In the genomic region with DNA sequence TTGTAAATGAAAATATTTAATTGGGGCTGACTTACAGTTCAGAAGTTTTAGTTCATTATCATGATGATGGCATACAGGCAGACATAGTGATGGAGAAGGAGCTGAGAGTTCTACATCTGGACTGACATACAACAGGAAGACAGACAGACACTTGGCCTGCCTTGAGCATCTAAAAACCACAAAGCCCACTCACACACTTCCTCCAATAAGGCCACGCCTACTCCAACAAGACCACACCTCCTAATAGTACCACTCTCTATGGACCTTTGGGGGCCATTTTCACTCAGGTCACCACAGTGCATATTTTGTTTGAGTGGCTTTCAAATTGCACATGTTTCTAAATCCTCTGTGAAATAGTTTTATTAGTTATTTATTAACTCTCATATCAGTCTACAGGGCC, we compare ENCODE assay signal across 31 mouse cellular contexts. TPM values are rescaled to one million over a fixed set of nuclear protein-coding genes. Genes with fewer than 3 reads are reported as not detected.
DNase-seq lines count a peak whose midpoint lies in the region; ATAC-seq and TF ChIP-seq lines count a peak whose summit lies in the region.
"Had no signal": no experiment of that assay in that cellular context is flagged by ENCODE, and none has a peak within 500 bp of the region (broad histone marks: within the 10 kb centered on the region; RNA-seq: fewer than 3 reads in every experiment).

No protein-coding gene starts in this region.

- H3K4me1 ChIP-seq in hindbrain, postnatal 0 days (ENCODE audit: insufficient read depth, low read length), result peaks cover 7% of the 10 kb centered on the region; the same call in 1 of the 2 replicates
- H3K4me1 ChIP-seq: embryonic facial prominence, embryonic 13.5 days; limb, embryonic 12.5 days had no signal

- H3K27ac ChIP-seq in hindbrain, postnatal 0 days, result no peak overlapping the region
- H3K27ac ChIP-seq: embryonic facial prominence, embryonic 13.5 days; forebrain, embryonic 10.5 days; forebrain, embryonic 15.5 days; gastrocnemius, adult 2 months; hindbrain, embryonic 12.5 days; limb, embryonic 12.5 days; liver, embryonic 14.5 days; macrophage; midbrain, embryonic 15.5 days; neural tube, embryonic 12.5 days had no signal

- H3K4me2 ChIP-seq in hindbrain, postnatal 0 days (ENCODE audit: low read depth, low read length), result no peak overlapping the region
- H3K4me2 ChIP-seq: embryonic facial prominence, embryonic 13.5 days; forebrain, embryonic 15.5 days; hindbrain, embryonic 12.5 days; limb, embryonic 12.5 days; midbrain, embryonic 15.5 days; neural tube, embryonic 12.5 days had no signal

- peak; percentile 72 for DNase-seq in heart, adult 11 months
- DNase-seq in heart, postnatal 25 days (ENCODE audit: low spot score), result no peak
- DNase-seq in 416B (ENCODE audit: low read depth), result peak; percentile 54
- DNase-seq in natural killer cell, adult 2 months (ENCODE audit: low spot score in 2 of 2), result peak; percentile 23 to 50
- DNase-seq in urinary bladder, postnatal 14 days (ENCODE audit: low spot score), result no peak
- DNase-seq in left cerebral cortex, postnatal 36 days (ENCODE audit: low spot score in 2 of 2), result no peak
- DNase-seq in hindbrain, postnatal 0 days (ENCODE audit: low spot score), result no peak
- DNase-seq: adrenal gland, postnatal 10 days; cerebellum, adult 9-10 months; gastrocnemius, adult 2 months; heart, postnatal 14 days; kidney, adult 9 months; kidney, postnatal 10 days; layer of hippocampus, adult 9-11 months; lung, adult 2 months; lung, postnatal 10 days; right cerebral cortex, postnatal 4 days; thymus, postnatal 4 days had no signal

- no peak for TF ChIP-seq CTCF in hindbrain, postnatal 0 days (IDR thresholded peaks at IDR 0.05; ENCODE audit: low read depth)

- H3K9me3 ChIP-seq in hindbrain, postnatal 0 days (ENCODE audit: low read length), result no peaks in the 10 kb centered on the region
- H3K9me3 ChIP-seq: embryonic facial prominence, embryonic 13.5 days; forebrain, embryonic 10.5 days; forebrain, embryonic 15.5 days; hindbrain, embryonic 12.5 days; limb, embryonic 12.5 days; midbrain, embryonic 15.5 days; neural tube, embryonic 12.5 days had no signal

- no peaks in the 10 kb centered on the region for H3K36me3 ChIP-seq in hindbrain, postnatal 0 days (ENCODE audit: insufficient read depth, low read length)
- H3K36me3 ChIP-seq: embryonic facial prominence, embryonic 13.5 days; forebrain, embryonic 10.5 days; forebrain, embryonic 15.5 days; hindbrain, embryonic 12.5 days; limb, embryonic 12.5 days; midbrain, embryonic 15.5 days; neural tube, embryonic 12.5 days had no signal

- intact Hi-C loops in heart, postnatal 25 days (cut with DNase I), result no loop called here
- intact Hi-C loops in left cerebral cortex, postnatal 36 days (cut with DNase I), result no loop called here

- H3K27me3 ChIP-seq in hindbrain, postnatal 0 days (ENCODE audit: insufficient read depth, low read length), result no peaks in the 10 kb centered on the region
- H3K27me3 ChIP-seq: CH12.LX; forebrain, embryonic 15.5 days; limb, embryonic 12.5 days; midbrain, embryonic 15.5 days; neural tube, embryonic 12.5 days had no signal

- H3K4me3 ChIP-seq in hindbrain, postnatal 0 days (ENCODE audit: low read length), result no peak overlapping the region
- H3K4me3 ChIP-seq: embryonic facial prominence, embryonic 13.5 days; forebrain, embryonic 10.5 days; forebrain, embryonic 15.5 days; gastrocnemius, adult 2 months; hindbrain, embryonic 12.5 days; limb, embryonic 12.5 days; midbrain, embryonic 15.5 days; neural tube, embryonic 12.5 days had no signal

- WGBS in hindbrain, postnatal 0 days, result 71% methylated on average over 1 of the region's 1 CpGs

- no peak overlapping the region for H3K9ac ChIP-seq in hindbrain, postnatal 0 days (replicated peaks; ENCODE audit: low read length)
- H3K9ac ChIP-seq: embryonic facial prominence, embryonic 13.5 days; forebrain, embryonic 15.5 days; hindbrain, embryonic 12.5 days; limb, embryonic 12.5 days; liver, embryonic 14.5 days; midbrain, embryonic 15.5 days; neural tube, embryonic 12.5 days had no signal

- peak; percentile 29 for ATAC-seq in activated CD4-positive, CD25-positive, alpha-beta regulatory T cell, adult 4 months
- ATAC-seq in hindbrain, postnatal 0 days, result no peak
- ATAC-seq: forebrain, embryonic 15.5 days; intestine, postnatal 0 days; midbrain, embryonic 15.5 days had no signal

RNA-seq across cellular contexts. Expression of gene Cd38, which starts 3.5 kb away (rescaled TPM):
- total RNA-seq in heart, postnatal 25 days (2021), result 1 to 10 TPM; 7.9 to 8.5 TPM
- polyA plus RNA-seq in activated CD4-positive, CD25-positive, alpha-beta regulatory T cell, adult 4 months (2017; shearing (Covaris generic)), result 10 to 100 TPM; 37.8 to 53.3 TPM
- 1 to 10 TPM; 2.2 TPM for total RNA-seq in left cerebral cortex, postnatal 36 days (2021)
- 3.5 and 4.7 TPM in 2 replicates for total RNA-seq in hindbrain, postnatal 0 days (2014; rRNA removed)
- 3.9 and 4.0 TPM in 2 replicates for polyA plus RNA-seq in hindbrain, postnatal 0 days (2015; fragmentation: Nextera tagmentation; extraction: Ambion mirVana)

RNA-seq across cellular contexts. Expression of gene Gm7879, which starts 41.1 kb away (rescaled TPM):
- total RNA-seq in heart, postnatal 25 days (2021), result 1 to 10 TPM; 5.8 to 9.1 TPM
- polyA plus RNA-seq in activated CD4-positive, CD25-positive, alpha-beta regulatory T cell, adult 4 months (2017; shearing (Covaris generic)), result 1 to 10 TPM in 1 of 2 experiments, not detected in 1; 7.7 TPM
- 10 to 100 TPM; 11.4 to 13.5 TPM for total RNA-seq in left cerebral cortex, postnatal 36 days (2021)
- 0.61 TPM in 1 of 2 replicates, not detected in the other for total RNA-seq in hindbrain, postnatal 0 days (2014; rRNA removed)
- 0.30 TPM in 1 of 2 replicates, not detected in the other for polyA plus RNA-seq in hindbrain, postnatal 0 days (2015; fragmentation: Nextera tagmentation; extraction: Ambion mirVana)
- polyA plus RNA-seq: embryonic facial prominence, embryonic 13.5 days; hindbrain, embryonic 12.5 days; macrophage; neural tube, embryonic 12.5 days had no signal

RNA-seq across cellular contexts. Expression of gene Fbxl5, which starts 50.4 kb away (rescaled TPM):
- 10 to 100 TPM; 30.4 to 32.2 TPM for total RNA-seq in heart, postnatal 25 days (2021)
- 10 to 100 TPM; 56.8 to 64.1 TPM for polyA plus RNA-seq in activated CD4-positive, CD25-positive, alpha-beta regulatory T cell, adult 4 months (2017; shearing (Covaris generic))
- 10 to 100 TPM; 75.0 to 91.4 TPM for total RNA-seq in left cerebral cortex, postnatal 36 days (2021)
- total RNA-seq in hindbrain, postnatal 0 days (2014; rRNA removed), result 79.3 and 88.1 TPM in 2 replicates
- polyA plus RNA-seq in hindbrain, postnatal 0 days (2015; fragmentation: Nextera tagmentation; extraction: Ambion mirVana), result 74.2 and 74.7 TPM in 2 replicates

RNA-seq across cellular contexts. Expression of gene Bst1, which starts 53.2 kb away (rescaled TPM):
- total RNA-seq in heart, postnatal 25 days (2021), result 1 to 10 TPM; 1.8 to 2.6 TPM
- polyA plus RNA-seq in activated CD4-positive, CD25-positive, alpha-beta regulatory T cell, adult 4 months (2017; shearing (Covaris generic)), result under 1 TPM in 1 of 2 experiments, not detected in 1; 0.56 TPM
- not detected for total RNA-seq in left cerebral cortex, postnatal 36 days (2021)
- total RNA-seq in hindbrain, postnatal 0 days (2014; rRNA removed), result 0.11 TPM in 1 of 2 replicates, not detected in the other
- 0.15 TPM in 1 of 2 replicates, not detected in the other for polyA plus RNA-seq in hindbrain, postnatal 0 days (2015; fragmentation: Nextera tagmentation; extraction: Ambion mirVana)
- total RNA-seq: left cerebral cortex, adult 18-20 months had no signal
- polyA plus RNA-seq: embryonic facial prominence, embryonic 13.5 days; forebrain, embryonic 15.5 days; limb, embryonic 12.5 days; midbrain, embryonic 15.5 days; neural tube, embryonic 12.5 days had no signal

Comparison
In these comparisons a context has a peak if more than half of its experiments do, and no peak if none do; other contexts are left out.
1. DNase-seq: peak in heart, adult 11 months (single experiment), 416B (single experiment) and natural killer cell, adult 2 months (2 of 2); none in heart, postnatal 25 days (single experiment), urinary bladder, postnatal 14 days (single experiment), left cerebral cortex, postnatal 36 days (0 of 2) and hindbrain, postnatal 0 days (single experiment).